Mouse (Mus musculus) splenic B cell, adult 2 months (primary cell): Measurements from ENCODE around the gene Plpp2.

Source experiments
- DNase-seq: peaks from one replicate; pipeline ENCODE4 v3.0.0-alpha.2; 2011; ENCODE audit warnings: low read depth, low spot score
- H3K27me3 ChIP-seq: 2 replicates; pipeline ENCODE4 v1.6.1; 2012; ENCODE audit warnings: mild to moderate bottlenecking, low read length, moderate library complexity, mixed read lengths; ENCODE audit not compliant: control insufficient read depth, poor library complexity, insufficient read depth, severe bottlenecking
- H3K36me3 ChIP-seq: 2 replicates; pipeline ENCODE4 v1.6.1; 2012; ENCODE audit warnings: mild to moderate bottlenecking, low read length, moderate library complexity, mixed read lengths; ENCODE audit not compliant: control insufficient read depth, poor library complexity, insufficient read depth, severe bottlenecking

The Plpp2 gene

GRCm38 (mm10) chr10:79542171-79542570 is 8.6 kb upstream of the Plpp2 start:
- H3K36me3 ChIP-seq: no peaks in the 10 kb centered on the region; the same call in 1 of the 2 replicates
- no peak for DNase-seq
- H3K27me3 ChIP-seq: no peaks in the 10 kb centered on the region

- no peaks in the 10 kb centered on the region; the same call in 1 of the 2 replicates for H3K36me3 ChIP-seq
- no peaks in the 10 kb centered on the region for H3K27me3 ChIP-seq
- no peak for DNase-seq
These were observed 7.9 kb upstream of the Plpp2 start for GRCm38 (mm10) chr10:79541522-79541921.

DNA sequence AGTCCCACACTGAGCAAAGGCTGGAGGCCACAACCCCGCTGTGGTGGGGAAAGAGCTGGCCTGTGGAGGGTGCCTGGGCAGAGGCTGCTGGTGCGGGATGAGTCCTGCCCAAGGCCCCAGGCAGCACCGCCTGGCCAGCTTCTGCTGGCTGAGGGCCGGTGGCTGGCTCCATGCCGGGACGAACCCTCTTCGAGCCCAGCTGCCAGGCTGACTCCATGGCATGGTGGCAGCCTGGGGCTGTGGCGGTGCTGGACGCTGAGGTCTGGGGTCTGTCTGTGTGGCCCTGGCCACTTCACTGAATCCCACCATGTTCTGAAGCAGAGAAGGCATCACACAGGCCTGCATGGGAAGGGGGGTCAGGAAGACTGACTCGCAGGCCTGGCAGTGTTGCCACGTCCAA is 7.2 kb upstream of the Plpp2 start:
- H3K27me3 ChIP-seq: no peaks in the 10 kb centered on the region
- no peak for DNase-seq
- no peaks in the 10 kb centered on the region; the same call in 1 of the 2 replicates for H3K36me3 ChIP-seq

DNA sequence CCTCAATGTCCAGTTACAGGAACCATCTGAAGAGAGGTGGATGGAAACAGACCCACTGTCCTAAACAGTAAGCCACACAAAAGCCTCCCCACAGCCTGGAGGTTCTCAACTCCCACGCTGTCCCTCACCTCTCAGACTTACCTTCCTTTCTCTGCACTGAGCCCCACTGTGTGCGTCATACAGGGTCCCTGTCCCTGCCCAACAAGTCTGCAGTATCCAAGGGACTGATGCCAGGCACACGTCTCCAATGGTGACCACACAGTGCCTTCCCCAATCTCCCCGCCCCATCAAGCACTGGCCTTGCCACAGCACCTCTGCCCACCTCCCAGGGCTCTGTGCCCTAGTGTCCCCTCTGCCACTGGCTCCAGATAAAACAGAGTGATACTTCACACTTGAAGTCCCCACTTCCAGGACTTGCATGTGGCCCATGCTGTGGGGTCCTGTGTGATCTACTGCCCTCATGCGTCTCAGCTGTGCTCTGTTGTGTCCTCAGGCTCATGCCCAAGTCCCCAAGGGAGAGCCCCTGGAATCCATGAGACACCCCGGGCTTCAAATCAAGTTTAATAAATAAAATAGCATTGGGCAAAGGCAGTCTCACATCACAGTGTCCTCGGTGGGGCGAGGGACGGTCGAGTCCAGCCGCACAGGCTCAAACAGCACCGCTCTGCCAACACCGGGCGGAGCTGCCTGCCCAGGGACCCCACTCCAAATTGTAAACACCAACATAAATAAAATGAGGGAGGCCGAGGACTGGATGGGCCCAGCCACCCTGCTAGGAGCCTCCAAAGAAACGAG is 6.3 kb upstream of the Plpp2 start:
- Histone ChIP-seq H3K27me3 (no peaks in the 10 kb centered on the region), H3K36me3 (no peaks in the 10 kb centered on the region; the same call in 1 of the 2 replicates)
- DNase-seq: no peak

DNA sequence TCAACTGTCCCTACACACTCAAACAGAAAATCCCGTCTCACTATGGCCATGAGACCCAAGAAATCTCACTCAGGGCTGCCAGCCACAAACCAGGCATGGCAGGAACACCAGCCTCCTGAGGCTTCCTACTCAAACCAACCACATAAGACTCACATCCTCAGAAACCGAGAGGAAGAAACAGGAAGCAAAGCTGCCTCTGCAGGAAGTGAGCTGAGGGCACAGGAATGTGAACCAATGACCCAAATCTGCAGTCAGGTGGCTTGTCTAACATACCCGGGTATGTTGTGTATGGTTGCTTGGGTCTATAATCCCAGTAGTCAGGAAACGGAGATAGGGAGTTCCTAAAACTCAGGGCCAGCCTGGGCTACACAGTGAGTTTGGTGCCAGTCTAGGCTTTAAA is 5.3 kb upstream of the Plpp2 start:
- no peaks in the 10 kb centered on the region for H3K27me3 ChIP-seq
- no peaks in the 10 kb centered on the region; the same call in 1 of the 2 replicates for H3K36me3 ChIP-seq
- DNase-seq: peak; percentile 32

DNA sequence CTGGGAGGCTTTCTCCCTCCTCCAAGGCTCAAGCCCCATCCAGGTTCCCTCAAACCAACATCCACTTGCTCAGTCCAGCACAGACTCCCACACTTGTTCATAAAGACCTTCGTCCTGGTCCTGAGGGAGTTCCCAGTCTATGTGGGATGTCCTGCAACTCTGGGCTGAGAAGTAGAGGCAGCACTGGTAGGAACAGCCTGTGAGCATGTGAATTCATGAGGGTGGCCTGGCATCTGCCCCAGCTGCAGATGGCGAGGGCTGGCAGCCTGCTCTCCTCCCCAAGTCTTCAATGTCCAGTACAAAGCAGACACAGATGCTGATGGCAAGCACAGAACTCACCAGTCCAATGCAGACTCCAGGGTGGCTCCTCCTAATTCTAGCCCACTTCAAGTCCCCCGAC is 4.7 kb upstream of the Plpp2 start:
- no peaks in the 10 kb centered on the region; the same call in 1 of the 2 replicates for H3K36me3 ChIP-seq
- no peak for DNase-seq
- H3K27me3 ChIP-seq: no peaks in the 10 kb centered on the region

- no peak for DNase-seq
- Histone ChIP-seq H3K36me3 (no peaks in the 10 kb centered on the region; the same call in 1 of the 2 replicates), H3K27me3 (no peaks in the 10 kb centered on the region)
These were observed 4.2 kb upstream of the Plpp2 start for GRCm38 (mm10) chr10:79537781-79538180.

GRCm38 (mm10) chr10:79537271-79537670 is 3.7 kb upstream of the Plpp2 start:
- Histone ChIP-seq H3K27me3 (no peaks in the 10 kb centered on the region), H3K36me3 (no peaks in the 10 kb centered on the region; the same call in 1 of the 2 replicates)
- DNase-seq: no peak

DNA sequence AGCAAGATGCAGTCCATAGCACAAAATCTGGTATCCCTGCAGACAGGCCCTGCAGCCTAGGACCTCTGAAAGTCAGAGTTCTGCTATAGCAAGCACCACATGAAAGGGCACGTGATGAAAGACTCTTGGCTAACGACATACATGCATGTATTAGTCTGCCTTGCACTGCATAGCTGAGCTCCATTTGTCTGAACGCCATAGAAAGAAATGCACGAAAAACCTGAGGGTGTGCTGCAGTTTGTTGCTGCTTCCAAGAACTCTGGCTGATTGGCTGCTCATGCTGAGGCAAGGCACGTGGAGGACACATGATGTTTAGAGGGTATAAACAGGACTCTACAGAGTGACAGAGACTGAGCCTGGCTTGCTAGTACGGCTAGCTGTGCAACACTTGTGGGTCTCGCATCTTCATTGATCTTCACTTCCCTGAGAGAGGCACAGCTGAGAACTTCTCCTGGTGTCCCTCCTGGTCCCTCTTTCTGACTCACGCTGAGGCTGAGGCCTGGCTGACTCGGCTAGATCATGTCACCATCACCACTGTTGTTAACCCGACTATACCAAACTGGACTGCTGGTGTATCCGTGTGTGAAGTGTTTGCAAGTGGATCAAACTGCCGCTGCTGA is 3.0 kb upstream of the Plpp2 start:
- DNase-seq: no peak
- no peaks in the 10 kb centered on the region for H3K27me3 ChIP-seq
- H3K36me3 ChIP-seq: no peaks in the 10 kb centered on the region; the same call in 1 of the 2 replicates

GRCm38 (mm10) chr10:79535431-79535830 is 1.8 kb upstream of the Plpp2 start:
- Histone ChIP-seq H3K36me3 (no peaks in the 10 kb centered on the region; the same call in 1 of the 2 replicates), H3K27me3 (no peaks in the 10 kb centered on the region)
- no peak for DNase-seq

DNA sequence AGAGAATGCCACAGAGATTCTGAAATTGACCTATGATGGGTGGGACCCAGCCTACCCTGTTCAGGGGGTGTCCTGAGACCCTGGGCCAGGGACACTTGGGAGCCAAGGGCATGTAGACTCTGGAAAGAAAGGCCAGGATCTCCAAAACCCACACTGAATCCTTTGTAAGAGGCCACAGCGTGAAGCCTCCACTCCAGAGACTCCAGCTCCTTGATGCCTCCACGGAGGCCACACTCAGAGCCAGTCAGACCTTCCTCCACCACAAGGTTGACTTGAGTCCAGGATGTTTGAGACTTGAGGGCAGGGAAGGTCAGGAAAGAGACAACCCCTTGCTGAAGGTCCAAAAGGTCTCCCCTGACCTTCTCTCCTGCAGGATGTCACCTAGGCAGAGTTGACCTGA is 830 bp upstream of the Plpp2 start:
- H3K36me3 ChIP-seq: no peaks in the 10 kb centered on the region
- no peaks in the 10 kb centered on the region for H3K27me3 ChIP-seq
- DNase-seq: no peak

DNA sequence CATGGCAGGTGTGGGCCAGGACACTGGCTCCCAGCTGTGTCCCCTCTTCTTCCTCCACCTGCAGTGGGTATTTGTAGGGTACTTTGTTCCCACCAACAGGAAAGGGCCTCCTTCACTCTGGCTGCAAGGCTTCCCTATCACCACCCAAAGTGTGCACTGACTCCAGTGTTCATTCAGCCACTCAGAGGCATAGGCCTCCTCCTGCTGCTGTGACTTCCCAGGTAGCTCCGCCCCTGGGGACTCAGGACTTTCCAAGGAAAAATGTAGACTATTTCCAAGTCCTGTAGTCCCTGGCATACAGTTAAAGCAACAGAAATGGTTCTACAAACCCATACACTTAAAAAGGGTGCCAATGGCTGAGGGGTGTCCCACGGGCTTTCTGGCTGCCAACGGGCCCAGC is 918 bp downstream of the Plpp2 start:
- Histone ChIP-seq H3K27me3 (no peaks in the 10 kb centered on the region), H3K36me3 (no peaks in the 10 kb centered on the region)
- DNase-seq: no peak

- Histone ChIP-seq H3K27me3 (no peaks in the 10 kb centered on the region), H3K36me3 (no peaks in the 10 kb centered on the region)
- no peak for DNase-seq
These were observed 2.0 kb downstream of the Plpp2 start for GRCm38 (mm10) chr10:79531593-79531992.

DNA sequence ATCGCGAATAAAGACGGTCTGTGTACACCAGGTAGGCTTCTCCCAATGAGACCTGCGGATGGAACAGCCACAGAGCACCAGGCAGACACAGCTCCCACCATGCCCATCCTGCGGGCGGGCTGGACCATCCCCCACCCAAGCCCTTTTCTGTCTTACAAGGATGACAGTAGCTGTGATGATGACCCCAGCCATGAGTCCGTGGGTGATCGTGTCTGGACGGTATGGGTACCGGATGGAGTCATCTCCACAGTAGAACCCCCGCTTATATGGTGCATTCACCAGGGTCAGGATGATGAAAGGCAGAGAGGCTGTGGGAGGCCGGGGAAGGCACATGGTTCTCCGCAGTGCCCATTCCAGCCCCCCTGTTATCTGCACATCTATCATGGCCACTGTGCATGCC is 2.9 kb downstream of the Plpp2 start:
- no peaks in the 10 kb centered on the region for H3K27me3 ChIP-seq
- no peak for DNase-seq
- H3K36me3 ChIP-seq: no peaks in the 10 kb centered on the region

DNA sequence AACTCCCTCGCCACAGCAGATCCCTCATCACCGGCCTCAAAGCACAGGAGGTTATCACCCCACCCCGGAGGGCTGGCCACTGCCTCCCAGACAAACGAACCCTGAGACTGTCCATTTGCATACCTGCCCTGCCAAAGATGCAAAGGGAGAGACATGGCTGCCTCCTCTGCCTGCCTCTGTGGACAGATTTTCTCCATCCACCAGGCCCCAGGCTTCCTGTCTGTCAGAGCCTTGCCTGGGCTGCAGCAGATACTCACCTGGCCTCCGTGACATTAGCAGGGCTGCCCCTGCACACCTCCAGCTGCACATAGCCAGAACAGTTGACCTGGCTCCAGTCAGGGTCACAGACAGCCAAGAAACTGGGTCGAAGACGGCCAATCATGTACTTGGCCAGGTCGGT is 3.4 kb downstream of the Plpp2 start:
- Histone ChIP-seq H3K27me3 (no peaks in the 10 kb centered on the region), H3K36me3 (no peaks in the 10 kb centered on the region)
- no peak for DNase-seq
